Mouse (Mus musculus): ENCODE measurements around the gene Hcfc2. TPM values are rescaled to one million over a fixed set of nuclear protein-coding genes. Genes with fewer than 3 reads are reported as not detected.

Hcfc2 gene
- polyA plus RNA-seq, 1 experiment from 2014 or later, result 45.1 TPM

GRCm38 (mm10) chr10:82791713-82792112, 95.8 kb downstream of the Hcfc2 start:
- Histone ChIP-seq H3K27me3 (ENCODE audit: control insufficient read depth, insufficient read depth, low read length) (no peaks in the 10 kb centered on the region), H3K4me3 (replicated peaks; ENCODE audit: low read length) (no peak overlapping the region), H3K4me1 (ENCODE audit: control insufficient read depth, insufficient read depth, low read length) (no peaks in the 10 kb centered on the region), H3K9me3 (replicated peaks; ENCODE audit: control insufficient read depth, low read length) (no peaks in the 10 kb centered on the region), H3K36me3 (ENCODE audit: control insufficient read depth, insufficient read depth, low read length) (no peaks in the 10 kb centered on the region), H3K9ac (ENCODE audit: low read length) (no peak overlapping the region), H3K4me2 (ENCODE audit: low read depth, low read length) (no peak overlapping the region), H3K27ac (ENCODE audit: low read length) (no peak overlapping the region)
- ATAC-seq (ENCODE audit: insufficient read depth, low FRiP score), result no peak
- 93% methylated on average over 3 of the region's 3 CpGs for WGBS

Other genes with a start within 250 kb of the Hcfc2 start
- not detected in 2 replicates for gene Gm1553, start 203.5 kb upstream of the Hcfc2 start, polyA plus RNA-seq (2015; fragmentation: Nextera tagmentation; extraction: Ambion mirVana)
- gene 1190007I07Rik, start 72.9 kb upstream of the Hcfc2 start, polyA plus RNA-seq (2015; fragmentation: Nextera tagmentation; extraction: Ambion mirVana), result 36.2 and 42.1 TPM in 2 replicates
- gene Tdg, start 66.3 kb upstream of the Hcfc2 start, polyA plus RNA-seq (2015; fragmentation: Nextera tagmentation; extraction: Ambion mirVana), result 105 and 111 TPM in 2 replicates
- 9.1 and 9.7 TPM in 2 replicates for gene Glt8d2, start 5.5 kb upstream of the Hcfc2 start, polyA plus RNA-seq (2015; fragmentation: Nextera tagmentation; extraction: Ambion mirVana)
- 39.8 and 39.9 TPM in 2 replicates for gene Nfyb, start 68.0 kb downstream of the Hcfc2 start, polyA plus RNA-seq (2015; fragmentation: Nextera tagmentation; extraction: Ambion mirVana)
- gene Txnrd1, start 137.8 kb downstream of the Hcfc2 start, polyA plus RNA-seq (2015; fragmentation: Nextera tagmentation; extraction: Ambion mirVana), result 77.4 and 79.4 TPM in 2 replicates
- gene Eid3, start 170.5 kb downstream of the Hcfc2 start, polyA plus RNA-seq (2015; fragmentation: Nextera tagmentation; extraction: Ambion mirVana), result 0.40 and 0.46 TPM in 2 replicates